Mouse (Mus musculus) brain, embryonic 14.5 days (tissue): ENCODE data around the gene Wnt3. TPM values are rescaled to one million over a fixed set of nuclear protein-coding genes. Genes with fewer than 3 reads are reported as not detected.

ENCODE experiments used
- DNase-seq: peaks from one replicate; pipeline ENCODE4 v3.0.0-alpha.2; 2011; ENCODE audit warnings: low read depth
- CTCF ChIP-seq: fragments of 200-500 bp; IDR thresholded peaks from 2 replicates; pipeline ENCODE4 v1.5.1; 2012; ENCODE audit warnings: inconsistent platforms, mild to moderate bottlenecking, moderate library complexity, borderline replicate concordance; ENCODE audit not compliant: insufficient read depth, insufficient read length; ENCODE audit errors: extremely low read depth
- POLR2A ChIP-seq: fragments of 200-500 bp; IDR thresholded peaks from 2 replicates; pipeline ENCODE4 v1.6.1; 2012; ENCODE audit warnings: mild to moderate bottlenecking, inconsistent platforms, borderline replicate concordance; ENCODE audit not compliant: poor library complexity, insufficient read depth, insufficient read length, severe bottlenecking; ENCODE audit errors: extremely low read depth
- polyA plus RNA-seq: library from polyadenylated mRNA; depleted of rRNA; stranded (reverse); fragments of >200 nt; gene quantifications from 2 replicates; pipeline ENCODE4 v1.2.3, GENCODE M21; 2012

The Wnt3 gene
- polyA plus RNA-seq, 1 experiment, result 11.4 TPM

- DNase-seq, result no peak
Measured at GRCm38 (mm10) chr11:103780152-103780551, 6.2 kb downstream of the Wnt3 start.

GRCm38 (mm10) chr11:103789951-103790350, 16.0 kb downstream of the Wnt3 start:
- no peak for DNase-seq
- TF ChIP-seq POLR2A (no peak), CTCF (no peak)

More at GRCm38 (mm10) chr11:103780152-103780551, 6.2 kb downstream of the Wnt3 start:
- TF ChIP-seq POLR2A, result no peak
- TF ChIP-seq CTCF, result no peak

- TF ChIP-seq CTCF (no peak), POLR2A (no peak)
- no peak for DNase-seq
Measured at GRCm38 (mm10) chr11:103801128-103801527, 27.2 kb downstream of the Wnt3 start.

- no peak for DNase-seq
- TF ChIP-seq CTCF (no peak), POLR2A (no peak)
Measured at GRCm38 (mm10) chr11:103804126-103804525, 30.2 kb downstream of the Wnt3 start.

- no peak for DNase-seq
- no peak for TF ChIP-seq CTCF
Measured at GRCm38 (mm10) chr11:103804804-103805203, 30.9 kb downstream of the Wnt3 start.

- peak; percentile 81 for DNase-seq
- TF ChIP-seq POLR2A (no peak), CTCF (no peak)
Measured at GRCm38 (mm10) chr11:103807966-103808365, 34.0 kb downstream of the Wnt3 start.

- TF ChIP-seq CTCF, result no peak
- no peak for TF ChIP-seq POLR2A
- peak; percentile 70 for DNase-seq
Measured at GRCm38 (mm10) chr11:103808771-103809610, 35.0 kb downstream of the Wnt3 start.

- TF ChIP-seq POLR2A (0 out of 2 replicates have a peak, but pooled peaks have one; percentile 9), CTCF (0 out of 2 replicates have a peak, but pooled peaks have one; percentile 0)
- DNase-seq, result peak; percentile 65
Measured at GRCm38 (mm10) chr11:103809611-103810598, 36.0 kb downstream of the Wnt3 start.

- DNase-seq, result no peak
- TF ChIP-seq POLR2A (no peak), CTCF (no peak)
Measured at GRCm38 (mm10) chr11:103810631-103811030, 36.7 kb downstream of the Wnt3 start.

- TF ChIP-seq POLR2A (no peak), CTCF (no peak)
- DNase-seq, result no peak
Measured at GRCm38 (mm10) chr11:103811246-103811645, 37.3 kb downstream of the Wnt3 start.

GRCm38 (mm10) chr11:103814808-103815207, 40.9 kb downstream of the Wnt3 start:
- DNase-seq, result no peak
- TF ChIP-seq CTCF (no peak), POLR2A (no peak)

- no peak for TF ChIP-seq CTCF
- TF ChIP-seq POLR2A, result no peak
- no peak for DNase-seq
Measured at GRCm38 (mm10) chr11:103815986-103816385, 42.0 kb downstream of the Wnt3 start.

GRCm38 (mm10) chr11:103816719-103817118, 42.8 kb downstream of the Wnt3 start:
- TF ChIP-seq CTCF (no peak), POLR2A (no peak)
- no peak for DNase-seq
